ENCODE assay signal across 8 mouse cellular contexts in genomic region chr9:105642460-105643371, GRCm38 (mm10). TPM values are rescaled to one million over a fixed set of nuclear protein-coding genes. Genes with fewer than 3 reads are reported as not detected.
A peak's percentile ranks its signal among the peaks of the same experiment; 100 is the strongest.
DNase-seq lines count a peak whose midpoint lies in the region; ATAC-seq and TF ChIP-seq lines count a peak whose summit lies in the region.

Gene Pik3r4, plus strand, starts transcription at chr9:105642978.

- intact Hi-C loops in heart, postnatal 36 days (cut with DNase I), result loop anchor here (5.0 to 10.0 kb wide), 2 partner anchors 148 to 245 kb away; partner anchors contain the start of genes Aste1 and Nek11

- peak; percentile 88 for DNase-seq in G1E (ENCODE audit: low spot score)
- DNase-seq in cerebellum, adult 18-20 months, result peak; percentile 86 to 95
- DNase-seq in heart, postnatal 36 days, result peak; percentile 83 to 84
- peak; percentile 84 to 90 for DNase-seq in layer of hippocampus, adult 2 months (ENCODE audit: low spot score in 2 of 2)
- DNase-seq in lung, embryonic 14.5 days, result peak; percentile 95
- DNase-seq in thymus, adult 2 months, result peak; percentile 82

- no peaks in the 10 kb centered on the region for H3K27me3 ChIP-seq in G1E (ENCODE audit: insufficient read depth, low read length)
- H3K27me3 ChIP-seq in forebrain, embryonic 16.5 days (replicated peaks; ENCODE audit: control insufficient read depth, insufficient read depth, low read length), result no peaks in the 10 kb centered on the region
- H3K27me3 ChIP-seq in lung, embryonic 14.5 days (ENCODE audit: insufficient read depth, low read length), result no peaks in the 10 kb centered on the region
- no peaks in the 10 kb centered on the region for H3K27me3 ChIP-seq in thymus, adult 2 months (ENCODE audit: control insufficient read depth, insufficient read depth, low read length)

- peak within 1 kb of the TSS; percentile 91 for H3K9ac ChIP-seq in forebrain, embryonic 16.5 days (replicated peaks; ENCODE audit: low read depth, low read length)
- peak within 1 kb of the TSS; percentile 69 for H3K9ac ChIP-seq in lung, embryonic 14.5 days

- peaks cover 36% of the 10 kb centered on the region for H3K36me3 ChIP-seq in G1E (replicated peaks)
- peaks cover 2% of the 10 kb centered on the region; the same call in 1 of the 2 replicates for H3K36me3 ChIP-seq in forebrain, embryonic 16.5 days (ENCODE audit: control insufficient read depth, insufficient read depth)
- H3K36me3 ChIP-seq in lung, embryonic 14.5 days (ENCODE audit: insufficient read depth), result peaks cover 13% of the 10 kb centered on the region; the same call in 1 of the 2 replicates
- H3K36me3 ChIP-seq in thymus, adult 2 months (ENCODE audit: control insufficient read depth, insufficient read depth, low read length), result no peaks in the 10 kb centered on the region

- peaks cover 34% of the 10 kb centered on the region for H3K4me1 ChIP-seq in G1E (ENCODE audit: insufficient read depth, low read depth, low read length)
- H3K4me1 ChIP-seq in forebrain, embryonic 16.5 days (replicated peaks; ENCODE audit: control insufficient read depth, insufficient read depth, low read length), result peaks cover 12% of the 10 kb centered on the region
- 0 out of 2 replicates have a peak, but pooled peaks cover 4% of the 10 kb centered on the region for H3K4me1 ChIP-seq in lung, embryonic 14.5 days (ENCODE audit: insufficient read depth)
- peaks cover 21% of the 10 kb centered on the region; the same call in 1 of the 2 replicates for H3K4me1 ChIP-seq in olfactory bulb, adult 2 months (ENCODE audit: control insufficient read depth, insufficient read depth, low read length)
- 0 out of 2 replicates have a peak, but pooled peaks cover 3% of the 10 kb centered on the region for H3K4me1 ChIP-seq in thymus, adult 2 months (replicated peaks; ENCODE audit: control insufficient read depth, insufficient read depth, low read length)

- H3K4me2 ChIP-seq in forebrain, embryonic 16.5 days (ENCODE audit: low read length), result peak within 1 kb of the TSS; percentile 92
- peak within 1 kb of the TSS; percentile 78 for H3K4me2 ChIP-seq in lung, embryonic 14.5 days

- WGBS in forebrain, embryonic 16.5 days, result 5% methylated on average over 37 of the region's 37 CpGs
- 5% methylated on average over 37 of the region's 37 CpGs for WGBS in lung, embryonic 14.5 days
- 4% methylated on average over 37 of the region's 37 CpGs for WGBS in olfactory bulb, adult 2 months
- 5% methylated on average over 37 of the region's 37 CpGs for WGBS in thymus, adult 2 months

- ATAC-seq in G1E (ENCODE audit: extremely low read depth, insufficient number of reproducible peaks, low FRiP score, poor library complexity, severe bottlenecking), result peak; percentile 99
- peak; percentile 98 for ATAC-seq in forebrain, embryonic 16.5 days
- peak; percentile 93 for ATAC-seq in lung, embryonic 14.5 days (ENCODE audit: insufficient read depth)

- peak within 1 kb of the TSS; percentile 84 for H3K4me3 ChIP-seq in G1E (ENCODE audit: low read depth, low read length)
- peak within 1 kb of the TSS; percentile 99 for H3K4me3 ChIP-seq in forebrain, embryonic 16.5 days (replicated peaks; ENCODE audit: low read length)
- H3K4me3 ChIP-seq in layer of hippocampus, adult 2 months, result peak within 1 kb of the TSS; percentile 96
- peak within 1 kb of the TSS; percentile 62 for H3K4me3 ChIP-seq in lung, embryonic 14.5 days (ENCODE audit: low read depth, low read length)
- peak within 1 kb of the TSS; percentile 98 for H3K4me3 ChIP-seq in olfactory bulb, adult 2 months (ENCODE audit: insufficient read depth, low read depth, low read length)
- H3K4me3 ChIP-seq in thymus, adult 2 months (ENCODE audit: control insufficient read depth, insufficient read depth, low read length), result peak within 1 kb of the TSS; percentile 97

- H3K27ac ChIP-seq in forebrain, embryonic 16.5 days (ENCODE audit: low read length), result no peak within 1 kb of the TSS; the same call in none of the 2 replicates
- H3K27ac ChIP-seq in layer of hippocampus, adult 2 months, result peak within 1 kb of the TSS; percentile 89
- H3K27ac ChIP-seq in lung, embryonic 14.5 days (ENCODE audit: low read depth), result peak within 1 kb of the TSS; percentile 34; the same call in 1 of the 2 replicates
- H3K27ac ChIP-seq in olfactory bulb, adult 2 months (ENCODE audit: insufficient read depth, low read depth, low read length), result 0 out of 2 replicates have a peak within 1 kb of the TSS, but pooled peaks have one; percentile 43
- H3K27ac ChIP-seq in thymus, adult 2 months (ENCODE audit: control insufficient read depth, insufficient read depth, low read length), result peak within 1 kb of the TSS; percentile 1; the same call in 1 of the 2 replicates

- no peaks in the 10 kb centered on the region for H3K9me3 ChIP-seq in G1E (replicated peaks)
- no peaks in the 10 kb centered on the region for H3K9me3 ChIP-seq in forebrain, embryonic 16.5 days (ENCODE audit: control insufficient read depth, low read length)
- no peaks in the 10 kb centered on the region for H3K9me3 ChIP-seq in lung, embryonic 14.5 days (ENCODE audit: low read depth, low read length)

- TF ChIP-seq CTCF in G1E (IDR thresholded peaks at IDR 0.05; ENCODE audit: low read depth, low read length), result no peak
- TF ChIP-seq CTCF in layer of hippocampus, adult 2 months (conservative IDR thresholded peaks at IDR 0.05), result no peak
- no peak for TF ChIP-seq CTCF in lung, embryonic 14.5 days (IDR thresholded peaks at IDR 0.05; ENCODE audit: low read depth)
- no peak for TF ChIP-seq CTCF in olfactory bulb, adult 2 months (IDR thresholded peaks at IDR 0.05; ENCODE audit: insufficient read depth, low read depth, low read length)
- TF ChIP-seq CTCF in thymus, adult 2 months (IDR thresholded peaks at IDR 0.05; ENCODE audit: borderline replicate concordance, control insufficient read depth, extremely low read depth, insufficient read depth, low read length, poor library complexity), result no peak

- TF ChIP-seq POLR2A in olfactory bulb, adult 2 months (IDR thresholded peaks at IDR 0.05; ENCODE audit: insufficient read depth, low read depth, low read length), result peak; percentile 91
- TF ChIP-seq POLR2A in thymus, adult 2 months (IDR thresholded peaks at IDR 0.05; ENCODE audit: control insufficient read depth, extremely low read depth, insufficient read depth, low read length, poor library complexity), result peak; percentile 72

RNA-seq across cellular contexts. Expression of gene Pik3r4, which starts in this region (rescaled TPM):
- total RNA-seq in G1E (2014; fragmentation: Nextera tagmentation), result 31.7 and 33.7 TPM in 2 replicates
- 31.7 and 33.4 TPM in 2 replicates for total RNA-seq in G1E (2017)
- 6.9 and 8.9 TPM in 2 replicates for polyA plus RNA-seq in G1E (2012)
- 19.6 and 20.5 TPM in 2 replicates for polyA plus RNA-seq in forebrain, embryonic 16.5 days (2015; fragmentation: Nextera tagmentation; extraction: Ambion mirVana)
- total RNA-seq in heart, postnatal 36 days (2021), result 10 to 100 TPM; 24.2 to 24.7 TPM
- 10 to 100 TPM; 46.2 to 48.4 TPM for total RNA-seq in layer of hippocampus, adult 2 months (2021)
- 24.5 and 25.1 TPM in 2 replicates for polyA plus RNA-seq in lung, embryonic 14.5 days (2014; fragmentation: Nextera tagmentation; extraction: Ambion mirVana)
- not detected in 2 replicates for polyA plus RNA-seq in olfactory bulb, adult 2 months (2012; ENCODE audit: insufficient read depth, insufficient read length, low replicate concordance, missing spikeins)
- polyA plus RNA-seq in thymus, adult 2 months (2012; rRNA removed), result 20.9 and 26.6 TPM in 2 replicates
